Mouse (Mus musculus) small intestine, adult 2 months (tissue): Measurements from ENCODE around the gene Msln. TPM values are rescaled to one million over a fixed set of nuclear protein-coding genes. Genes with fewer than 3 reads are reported as not detected.

Source experiments
- H3K27ac ChIP-seq: fragments of 200-500 bp; 2 replicates; pipeline ENCODE4 v1.5.1; 2012; ENCODE audit warnings: low read depth, low read length, control low read depth, inconsistent platforms; ENCODE audit not compliant: insufficient read depth
- H3K27me3 ChIP-seq: fragments of 200-500 bp; 2 replicates; pipeline ENCODE4 v1.6.1; 2012; ENCODE audit warnings: mild to moderate bottlenecking, moderate library complexity, low read length, inconsistent platforms; ENCODE audit not compliant: control insufficient read depth, insufficient read depth
- H3K36me3 ChIP-seq: fragments of 200-500 bp; 2 replicates; pipeline ENCODE4 v1.6.1; 2012; ENCODE audit warnings: mild to moderate bottlenecking, low read length, control low read depth, inconsistent platforms; ENCODE audit not compliant: control insufficient read depth, insufficient read depth
- H3K4me1 ChIP-seq: fragments of 200-500 bp; 2 replicates; pipeline ENCODE4 v1.6.1; 2012; ENCODE audit warnings: low read length, inconsistent platforms, mixed read lengths; ENCODE audit not compliant: control insufficient read depth, insufficient read depth, insufficient read length
- H3K4me3 ChIP-seq: fragments of 200-500 bp; 2 replicates; pipeline ENCODE4 v1.5.1; 2012; ENCODE audit warnings: low read depth, mild to moderate bottlenecking, control low read depth, inconsistent platforms, low read length, moderate library complexity
- CTCF ChIP-seq: fragments of 200-500 bp; IDR thresholded peaks from 2 replicates; pipeline ENCODE4 v1.5.1; 2012; ENCODE audit warnings: low read depth, mild to moderate bottlenecking, control low read depth, inconsistent platforms, low read length, moderate library complexity, mixed read lengths; ENCODE audit not compliant: insufficient replicate concordance, insufficient read length; ENCODE audit errors: extremely low read depth
- POLR2A ChIP-seq: fragments of 200-500 bp; IDR thresholded peaks from 2 replicates; pipeline ENCODE4 v1.6.1; 2012; ENCODE audit warnings: low read depth, mild to moderate bottlenecking, control low read depth, inconsistent platforms, low read length, moderate library complexity
- whole genome bisulfite sequencing: fragments of 180-500 bp; shearing (Covaris S2); methylation state at CpG from one replicate; pipeline ENCODE4 v1.1.7; 2018; 5-methylcytosine and 5-hydroxymethylcytosine counted together
- polyA plus RNA-seq: library from polyadenylated mRNA; depleted of rRNA; stranded (reverse); fragments of >200 nt; gene quantifications from 2 replicates; pipeline ENCODE4 v1.2.3, GENCODE M21; 2012

Gene Msln
- polyA plus RNA-seq, 1 experiment: 1.0 TPM

DNA sequence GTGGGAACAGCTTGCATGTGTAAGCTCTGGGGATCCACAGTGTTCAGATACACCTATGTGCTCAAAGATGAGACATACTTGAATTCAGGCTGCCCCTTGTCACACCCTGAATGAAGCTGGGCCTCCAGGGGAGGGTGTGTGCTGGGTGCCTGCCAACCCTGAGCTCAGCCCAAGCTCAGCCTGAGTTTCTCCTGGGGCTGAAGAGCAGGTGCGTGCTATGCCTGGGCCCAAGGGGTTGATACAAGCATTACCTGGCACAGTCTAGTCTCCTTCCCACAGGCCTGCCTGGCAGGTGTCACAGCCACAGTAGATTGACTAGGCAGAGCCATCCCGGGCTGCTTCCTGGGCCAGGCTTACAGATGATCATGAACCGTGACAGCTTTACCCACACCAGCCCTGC, 18.4 kb downstream of the Msln start, which contains the start of gene Mslnl:
Gene Mslnl, plus strand, starts transcription at position 298 of the 400 bp plus-strand sequence.
- H3K4me1 ChIP-seq: no peaks in the 10 kb centered on the region
- WGBS: 33% methylated on average over 3 of the region's 3 CpGs
- no peak within 1 kb of the TSS for H3K27ac ChIP-seq
- no peak within 1 kb of the TSS for H3K4me3 ChIP-seq
- no peaks in the 10 kb centered on the region for H3K36me3 ChIP-seq
- TF ChIP-seq POLR2A (no peak), CTCF (no peak)
- no peaks in the 10 kb centered on the region for H3K27me3 ChIP-seq

DNA sequence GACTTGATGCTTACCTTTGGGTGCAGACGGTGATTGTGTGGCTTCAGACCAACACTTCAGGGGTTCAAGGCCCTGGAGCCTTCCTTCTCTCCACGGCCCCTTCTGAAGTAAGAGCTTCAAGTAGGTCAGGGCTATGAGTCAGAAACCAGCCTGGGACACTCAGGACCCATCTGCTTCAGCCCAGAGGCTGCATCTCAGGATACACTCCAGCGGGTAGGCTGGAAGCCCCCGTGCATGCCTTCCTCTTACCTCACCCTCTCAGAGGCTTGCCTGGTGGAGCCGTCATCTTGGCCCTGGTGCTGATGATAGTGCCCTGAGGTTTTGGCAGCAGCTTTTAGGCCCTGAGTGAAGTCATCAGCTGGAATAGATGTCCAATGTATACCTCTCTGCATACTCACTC, 18.9 kb downstream of the Msln start:
- Histone ChIP-seq H3K27me3 (no peaks in the 10 kb centered on the region), H3K4me1 (no peaks in the 10 kb centered on the region), H3K36me3 (no peaks in the 10 kb centered on the region), H3K27ac (no peak overlapping the region), H3K4me3 (no peak overlapping the region)
- no peak for TF ChIP-seq CTCF
- TF ChIP-seq POLR2A: no peak
- WGBS: 92% methylated on average over 5 of the region's 5 CpGs

DNA sequence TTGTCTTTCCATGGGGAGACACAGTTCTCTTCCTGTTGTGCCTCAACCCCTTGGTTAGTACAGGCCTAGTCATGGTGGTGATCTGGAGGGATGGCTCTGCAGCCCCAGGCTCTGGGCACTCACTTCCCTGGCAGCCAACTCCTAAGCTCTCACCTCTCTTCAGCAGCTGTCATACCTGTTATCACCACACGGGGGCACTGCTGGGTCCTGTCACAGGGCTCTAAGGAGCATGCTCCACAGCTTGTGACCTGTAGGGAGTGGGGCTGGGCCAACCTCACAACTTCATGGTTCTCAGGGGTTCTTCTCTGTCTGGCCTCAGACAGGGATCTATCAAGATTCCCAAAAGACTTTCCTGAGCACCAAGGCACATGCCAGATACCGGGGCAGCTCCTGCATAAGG, 22.1 kb downstream of the Msln start:
- Histone ChIP-seq H3K27me3 (no peaks in the 10 kb centered on the region), H3K4me1 (peaks cover 8% of the 10 kb centered on the region), H3K36me3 (no peaks in the 10 kb centered on the region), H3K4me3 (no peak overlapping the region), H3K27ac (no peak overlapping the region)
- 16% methylated on average over 2 of the region's 2 CpGs for WGBS
- TF ChIP-seq POLR2A: no peak; the same call in 1 of the 2 replicates
- peak; percentile 91 for TF ChIP-seq CTCF

DNA sequence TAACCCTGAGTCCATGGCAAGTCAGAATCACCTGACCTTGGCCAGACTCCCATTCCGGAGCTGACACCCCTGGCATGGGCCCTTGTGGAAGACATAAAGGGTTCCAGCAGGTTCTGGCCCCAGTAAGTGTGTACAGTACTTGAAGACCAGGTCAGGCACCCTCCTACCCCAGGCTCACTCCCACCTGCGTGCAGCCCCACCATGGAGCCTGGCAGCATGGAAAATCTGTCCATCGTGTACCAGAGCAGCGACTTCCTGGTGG, 26.2 kb downstream of the Msln start:
- no peaks in the 10 kb centered on the region for H3K36me3 ChIP-seq
- peaks cover 15% of the 10 kb centered on the region for H3K4me1 ChIP-seq
- H3K27me3 ChIP-seq: no peaks in the 10 kb centered on the region
- H3K4me3 ChIP-seq: peak overlapping the region; percentile 61
- TF ChIP-seq POLR2A: no peak
- WGBS: 11% methylated on average over 4 of the region's 4 CpGs
- H3K27ac ChIP-seq: no peak overlapping the region

DNA sequence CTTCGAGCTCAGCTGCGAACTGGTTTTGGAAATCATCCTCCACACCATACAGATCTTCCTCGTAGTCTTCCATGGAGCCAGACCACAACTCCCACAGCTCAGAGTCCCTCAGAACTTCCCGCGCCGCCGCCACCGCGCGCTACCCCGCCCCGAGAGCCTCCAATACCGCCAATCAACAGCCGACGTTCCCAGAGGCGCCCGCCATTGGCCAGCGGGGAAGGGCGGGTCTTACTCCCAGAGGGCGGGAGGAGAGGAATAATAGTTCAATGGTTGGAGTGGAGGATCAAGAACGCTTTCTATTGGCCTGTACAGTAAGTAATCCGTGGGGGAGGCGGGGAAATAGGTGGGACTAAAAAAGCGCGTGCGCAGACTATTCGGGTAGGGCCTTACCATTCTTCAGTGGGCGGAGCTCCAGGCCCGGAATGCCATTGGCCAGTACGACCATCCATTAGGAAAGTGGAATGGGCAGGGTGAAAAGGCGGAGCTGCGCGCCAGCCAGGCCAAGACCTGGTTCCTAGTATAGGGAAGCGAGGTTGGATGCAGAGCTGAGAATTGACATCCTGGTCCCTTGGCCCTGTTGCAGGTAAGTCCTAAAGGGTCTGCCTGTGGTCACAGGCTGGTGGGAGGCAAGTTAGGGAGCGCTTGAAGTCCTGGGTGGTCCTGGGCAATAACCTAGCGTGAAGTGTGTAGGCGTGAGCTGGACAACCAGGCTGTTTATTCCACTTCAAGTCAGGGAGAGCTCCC, 26.7 kb downstream of the Msln start, which contains the start of the genes Chtf18 and Rpusd1:
Gene Chtf18, minus strand, starts transcription at position 155 of the 744 bp plus-strand sequence.
Gene Rpusd1, plus strand, starts transcription at position 406 of the 744 bp plus-strand sequence.
- Histone ChIP-seq H3K27ac (no peak within 1 kb of the TSS), H3K4me3 (peak within 1 kb of the TSS; percentile 81), H3K27me3 (no peaks in the 10 kb centered on the region), H3K36me3 (no peaks in the 10 kb centered on the region), H3K4me1 (peaks cover 15% of the 10 kb centered on the region)
- TF ChIP-seq CTCF (no peak), POLR2A (peak; percentile 76; the same call in 1 of the 2 replicates)
- 1% methylated on average over 37 of the region's 37 CpGs for WGBS

DNA sequence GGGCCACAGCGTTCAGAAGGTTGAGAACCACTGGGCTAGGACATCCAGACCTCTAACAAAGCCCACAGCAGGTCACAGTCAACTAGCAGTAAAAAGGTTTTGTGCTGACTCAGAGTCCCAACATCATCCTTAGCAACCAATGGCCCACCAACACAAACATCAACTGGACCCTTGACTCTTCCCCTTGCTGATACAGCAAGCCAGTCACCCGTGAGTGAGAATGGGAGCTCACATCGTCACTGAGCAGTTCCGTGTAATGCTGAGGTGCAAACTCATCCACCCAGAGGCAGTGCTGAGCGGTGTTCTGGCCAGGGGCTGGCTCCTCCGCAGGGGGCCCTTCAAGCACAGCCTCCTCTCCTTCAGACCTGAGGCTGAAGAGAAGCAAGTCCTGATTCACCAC, 28.9 kb downstream of the Msln start:
- H3K4me1 ChIP-seq: peaks cover 15% of the 10 kb centered on the region
- H3K4me3 ChIP-seq: no peak overlapping the region
- TF ChIP-seq CTCF (no peak), POLR2A (no peak)
- WGBS: 86% methylated on average over 6 of the region's 6 CpGs
- no peaks in the 10 kb centered on the region for H3K36me3 ChIP-seq
- H3K27ac ChIP-seq: no peak overlapping the region
- H3K27me3 ChIP-seq: no peaks in the 10 kb centered on the region

DNA sequence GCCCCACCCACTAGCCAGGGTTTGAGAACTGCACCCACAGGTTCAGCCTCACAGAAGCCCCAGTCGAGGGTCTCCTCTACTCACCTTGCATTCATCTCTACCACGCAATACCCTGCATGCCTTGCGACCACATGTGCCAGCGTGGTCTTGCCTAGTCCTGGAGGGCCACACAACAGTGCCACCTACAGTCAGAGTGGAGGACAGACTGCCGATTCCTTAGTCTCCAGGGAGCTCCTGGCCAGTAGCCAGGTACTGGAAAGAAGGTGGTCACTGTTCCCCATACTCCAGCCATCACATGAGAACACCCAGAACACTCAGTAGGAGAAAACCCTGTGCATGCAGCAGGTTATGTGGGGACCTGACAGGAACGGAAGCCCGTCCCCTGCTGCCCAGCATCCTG, 30.3 kb downstream of the Msln start:
- WGBS: 85% methylated on average over 7 of the region's 7 CpGs
- no peak overlapping the region for H3K4me3 ChIP-seq
- no peak overlapping the region for H3K27ac ChIP-seq
- no peaks in the 10 kb centered on the region for H3K27me3 ChIP-seq
- H3K4me1 ChIP-seq: peaks cover 15% of the 10 kb centered on the region
- H3K36me3 ChIP-seq: no peaks in the 10 kb centered on the region
- no peak for TF ChIP-seq CTCF
- TF ChIP-seq POLR2A: no peak
